Mouse (Mus musculus) spleen, adult 2 months (tissue): ENCODE data around the gene Ppp4r1. TPM values are rescaled to one million over a fixed set of nuclear protein-coding genes. Genes with fewer than 3 reads are reported as not detected.
A peak's percentile ranks its signal among the peaks of the same experiment; 100 is the strongest.

Experiments used
- DNase-seq, 2 experiments: peaks; one replicate each; pipeline versions ENCODE4 v3.0.0 to v3.0.0-alpha.2; 2012 to 2021; ENCODE audit warnings: low spot score in 2 of 2, low read depth in 1 of 2
- H3K27ac ChIP-seq: fragments of 200-500 bp; 2 replicates; pipeline ENCODE4 v1.5.1; 2012; ENCODE audit warnings: low read length, inconsistent platforms; ENCODE audit not compliant: insufficient read depth
- H3K27me3 ChIP-seq: fragments of 200-500 bp; 2 replicates; pipeline ENCODE4 v1.6.1; 2012; ENCODE audit warnings: mild to moderate bottlenecking, moderate library complexity, low read length, inconsistent platforms; ENCODE audit not compliant: control insufficient read depth, insufficient read depth
- H3K36me3 ChIP-seq: fragments of 200-500 bp; 2 replicates; pipeline ENCODE4 v1.6.1; 2012; ENCODE audit warnings: mild to moderate bottlenecking, low read length, inconsistent platforms; ENCODE audit not compliant: control insufficient read depth, insufficient read depth
- H3K4me1 ChIP-seq: fragments of 200-500 bp; 2 replicates; pipeline ENCODE4 v1.6.1; 2011; ENCODE audit warnings: inconsistent platforms; ENCODE audit not compliant: control insufficient read depth, insufficient read depth, insufficient read length
- H3K4me3 ChIP-seq: fragments of 200-500 bp; 2 replicates; pipeline ENCODE4 v1.5.1; 2011; ENCODE audit warnings: mild to moderate bottlenecking, inconsistent platforms; ENCODE audit not compliant: insufficient read depth, insufficient read length; ENCODE audit errors: extremely low read depth
- CTCF ChIP-seq: fragments of 200-500 bp; IDR thresholded peaks from 2 replicates; pipeline ENCODE4 v1.5.1; 2011; ENCODE audit warnings: mild to moderate bottlenecking, inconsistent platforms; ENCODE audit not compliant: insufficient read depth, insufficient read length, insufficient replicate concordance; ENCODE audit errors: extremely low read depth
- POLR2A ChIP-seq: fragments of 200-500 bp; IDR thresholded peaks from 2 replicates; pipeline ENCODE4 v1.6.1; 2011; ENCODE audit warnings: low read depth, low read length, inconsistent platforms
- WGBS: fragments of 180-500 bp; shearing (Covaris S2); methylation state at CpG from one replicate; pipeline ENCODE4 v1.1.7; 2018; 5-methylcytosine and 5-hydroxymethylcytosine counted together
- polyA plus RNA-seq: library from polyadenylated mRNA; depleted of rRNA; stranded (reverse); fragments of >200 nt; gene quantifications from 2 replicates; pipeline ENCODE4 v1.2.3, GENCODE M21; 2012

The Ppp4r1 gene
- polyA plus RNA-seq, 1 experiment: 23.1 TPM

GRCm38 (mm10) chr17:65866201-65866600, 83.8 kb downstream of the Ppp4r1 start:
- DNase-seq: no peak
- Histone ChIP-seq H3K36me3 (peaks cover 4% of the 10 kb centered on the region; the same call in 1 of the 2 replicates), H3K27me3 (no peaks in the 10 kb centered on the region), H3K4me1 (no peaks in the 10 kb centered on the region), H3K27ac (no peak overlapping the region), H3K4me3 (no peak overlapping the region)
- no peak for TF ChIP-seq CTCF
- no peak for TF ChIP-seq POLR2A
- whole genome bisulfite sequencing: 88% methylated on average over 3 of the region's 3 CpGs

GRCm38 (mm10) chr17:65867996-65868395, 85.6 kb downstream of the Ppp4r1 start:
- Histone ChIP-seq H3K4me1 (peaks cover 6% of the 10 kb centered on the region; the same call in 1 of the 2 replicates), H3K36me3 (0 out of 2 replicates have a peak, but pooled peaks cover 2% of the 10 kb centered on the region), H3K4me3 (no peak overlapping the region), H3K27ac (no peak overlapping the region), H3K27me3 (no peaks in the 10 kb centered on the region)
- no peak for TF ChIP-seq CTCF
- 93% methylated on average over 5 of the region's 5 CpGs for WGBS
- DNase-seq: no peak

GRCm38 (mm10) chr17:65869720-65870119, 87.3 kb downstream of the Ppp4r1 start:
- Histone ChIP-seq H3K36me3 (no peaks in the 10 kb centered on the region), H3K27me3 (no peaks in the 10 kb centered on the region), H3K4me3 (no peak overlapping the region), H3K4me1 (peaks cover 6% of the 10 kb centered on the region; the same call in 1 of the 2 replicates), H3K27ac (no peak overlapping the region)
- TF ChIP-seq CTCF (no peak), POLR2A (no peak)
- no peak for DNase-seq
- 78% methylated on average over 10 of the region's 10 CpGs for WGBS

- peak; percentile 62 to 70 for DNase-seq
- H3K4me1 ChIP-seq: peaks cover 6% of the 10 kb centered on the region; the same call in 1 of the 2 replicates
- no peak overlapping the region for H3K4me3 ChIP-seq
- WGBS: 36% methylated on average over 4 of the region's 4 CpGs
- TF ChIP-seq POLR2A: no peak
- peak; percentile 58; the same call in 1 of the 2 replicates for TF ChIP-seq CTCF
- H3K36me3 ChIP-seq: no peaks in the 10 kb centered on the region
- H3K27me3 ChIP-seq: no peaks in the 10 kb centered on the region
- no peak overlapping the region for H3K27ac ChIP-seq
Measured at GRCm38 (mm10) chr17:65870146-65870545, 87.8 kb downstream of the Ppp4r1 start.

- DNase-seq: no peak
- Histone ChIP-seq H3K36me3 (no peaks in the 10 kb centered on the region), H3K4me3 (no peak overlapping the region), H3K27me3 (no peaks in the 10 kb centered on the region), H3K4me1 (peaks cover 6% of the 10 kb centered on the region; the same call in 1 of the 2 replicates), H3K27ac (0 out of 2 replicates have a peak overlapping the region, but pooled peaks have one; percentile 2)
- 42% methylated on average over 5 of the region's 5 CpGs for WGBS
- TF ChIP-seq CTCF (no peak), POLR2A (no peak)
Measured at GRCm38 (mm10) chr17:65871641-65872041, 89.3 kb downstream of the Ppp4r1 start.

GRCm38 (mm10) chr17:65872051-65872450, 89.7 kb downstream of the Ppp4r1 start:
- TF ChIP-seq CTCF (no peak), POLR2A (no peak)
- whole genome bisulfite sequencing: 15% methylated on average over 6 of the region's 6 CpGs
- Histone ChIP-seq H3K4me3 (no peak overlapping the region), H3K36me3 (no peaks in the 10 kb centered on the region), H3K4me1 (peaks cover 6% of the 10 kb centered on the region; the same call in 1 of the 2 replicates), H3K27ac (peak overlapping the region; percentile 2; the same call in 1 of the 2 replicates), H3K27me3 (no peaks in the 10 kb centered on the region)
- no peak for DNase-seq

- TF ChIP-seq CTCF: peak; percentile 67; the same call in 1 of the 2 replicates
- no peak for TF ChIP-seq POLR2A
- WGBS: 40% methylated on average over 6 of the region's 6 CpGs
- Histone ChIP-seq H3K27ac (no peak overlapping the region), H3K36me3 (no peaks in the 10 kb centered on the region), H3K4me3 (no peak overlapping the region), H3K27me3 (no peaks in the 10 kb centered on the region), H3K4me1 (peaks cover 6% of the 10 kb centered on the region; the same call in 1 of the 2 replicates)
- DNase-seq: peak; percentile 47 to 63
Measured at GRCm38 (mm10) chr17:65872652-65873051, 90.3 kb downstream of the Ppp4r1 start.
